9 mouse cellular contexts compared by ENCODE assay signal in genomic region chr14:54592319-54592934, GRCm38 (mm10). TPM values are rescaled to one million over a fixed set of nuclear protein-coding genes. Genes with fewer than 3 reads are reported as not detected.
DNase-seq lines count a peak whose midpoint lies in the region; ATAC-seq and TF ChIP-seq lines count a peak whose summit lies in the region.
"Had no signal": no experiment of that assay in that cellular context is flagged by ENCODE, and none has a peak within 500 bp of the region (broad histone marks: within the 10 kb centered on the region; RNA-seq: fewer than 3 reads in every experiment).

No protein-coding gene starts in this region.

- peaks cover 6% of the 10 kb centered on the region for H3K4me1 ChIP-seq in ES-Bruce4 (ENCODE audit: control insufficient read depth, insufficient read depth, low read length)
- peaks cover 32% of the 10 kb centered on the region for H3K4me1 ChIP-seq in heart, embryonic 16.5 days (ENCODE audit: control insufficient read depth, insufficient read depth, low read length)
- H3K4me1 ChIP-seq: embryonic facial prominence, embryonic 15.5 days had no signal

- intact Hi-C loops in left cerebral cortex, postnatal 36 days (cut with DNase I) = no loop called here
- intact Hi-C loops in gastrocnemius, postnatal 36 days (cut with DNase I) = no loop called here

- peak overlapping the region; percentile 27; the same call in 1 of the 2 replicates for H3K4me2 ChIP-seq in heart, embryonic 16.5 days (ENCODE audit: low read depth, low read length)
- H3K4me2 ChIP-seq: embryonic facial prominence, embryonic 15.5 days had no signal

- TF ChIP-seq EP300 in ES-Bruce4 (IDR thresholded peaks at IDR 0.05; ENCODE audit: insufficient read depth, low read depth, low read length) = no peak

- ATAC-seq in heart, embryonic 16.5 days (replicated peaks; ENCODE audit: extremely low read depth, insufficient read depth, low FRiP score) = peak; percentile 87

- H3K9ac ChIP-seq in ES-Bruce4 (ENCODE audit: low read depth, poor library complexity, severe bottlenecking) = no peak overlapping the region
- peak overlapping the region; percentile 64 for H3K9ac ChIP-seq in heart, embryonic 16.5 days (ENCODE audit: low read length)
- H3K9ac ChIP-seq: embryonic facial prominence, embryonic 15.5 days had no signal

- H3K27ac ChIP-seq in ES-Bruce4 (ENCODE audit: insufficient read depth, low read length) = 0 out of 2 replicates have a peak overlapping the region, but pooled peaks have one; percentile 17
- H3K27ac ChIP-seq in heart, embryonic 16.5 days (ENCODE audit: low read length) = peak overlapping the region; percentile 92
- H3K27ac ChIP-seq: embryonic facial prominence, embryonic 15.5 days had no signal

- no peak overlapping the region for H3K4me3 ChIP-seq in ES-Bruce4 (ENCODE audit: low read depth, low read length)
- no peak overlapping the region for H3K4me3 ChIP-seq in heart, embryonic 16.5 days (ENCODE audit: low read length)
- H3K4me3 ChIP-seq: embryonic facial prominence, embryonic 15.5 days had no signal

- H3K27me3 ChIP-seq in ES-Bruce4 (ENCODE audit: control insufficient read depth, insufficient read depth, low read length, poor library complexity, severe bottlenecking) = no peaks in the 10 kb centered on the region
- H3K27me3 ChIP-seq in heart, embryonic 16.5 days (ENCODE audit: control insufficient read depth, insufficient read depth, low read length) = no peaks in the 10 kb centered on the region
- H3K27me3 ChIP-seq: embryonic facial prominence, embryonic 15.5 days had no signal

- H3K9me3 ChIP-seq in ES-Bruce4 (replicated peaks; ENCODE audit: control insufficient read depth, insufficient read depth, low read length, poor library complexity, severe bottlenecking) = no peaks in the 10 kb centered on the region
- no peaks in the 10 kb centered on the region for H3K9me3 ChIP-seq in heart, embryonic 16.5 days (replicated peaks; ENCODE audit: control insufficient read depth, low read length)
- H3K9me3 ChIP-seq: embryonic facial prominence, embryonic 15.5 days had no signal

- 30% methylated on average over 10 of the region's 10 CpGs for WGBS in heart, embryonic 16.5 days

- no peak for TF ChIP-seq POLR2A in ES-Bruce4 (IDR thresholded peaks at IDR 0.05; ENCODE audit: insufficient read depth, low read length)

- H3K36me3 ChIP-seq in ES-Bruce4 (ENCODE audit: control insufficient read depth, insufficient read depth, low read length, poor library complexity, severe bottlenecking) = no peaks in the 10 kb centered on the region
- H3K36me3 ChIP-seq in heart, embryonic 16.5 days (ENCODE audit: control insufficient read depth, insufficient read depth) = 0 out of 2 replicates have a peak, but pooled peaks cover 3% of the 10 kb centered on the region

- DNase-seq in embryo, embryonic 10.5 days (ENCODE audit: low spot score) = peak; percentile 19
- DNase-seq in embryo, embryonic 10 days (ENCODE audit: low spot score) = no peak
- peak; percentile 57 to 64 for DNase-seq in left cerebral cortex, postnatal 36 days (ENCODE audit: low spot score in 2 of 2)
- peak; percentile 39 for DNase-seq in ovary, postnatal 14 days (ENCODE audit: low spot score)
- no peak for DNase-seq in c-Kit-positive CD71-positive TER-119-positive erythroid progenitor cells, embryonic 14.5 days (ENCODE audit: low spot score)
- DNase-seq in gastrocnemius, postnatal 36 days = no peak

- no peak for TF ChIP-seq CTCF in ES-Bruce4 (IDR thresholded peaks at IDR 0.05; ENCODE audit: low read depth, low read length)

RNA-seq across cellular contexts. Expression of gene 4931414P19Rik, which starts 13.4 kb away (rescaled TPM):
- 8.4 and 9.2 TPM in 2 replicates for polyA plus RNA-seq in ES-Bruce4 (2011; ENCODE audit: insufficient read depth, insufficient read length, low read depth, missing spikeins)
- polyA plus RNA-seq in heart, embryonic 16.5 days (2015; fragmentation: Nextera tagmentation; extraction: Ambion mirVana) = 6.7 and 7.8 TPM in 2 replicates
- total RNA-seq in left cerebral cortex, postnatal 36 days (2021) = 1 to 10 TPM; 6.6 to 8.4 TPM
- total RNA-seq in gastrocnemius, postnatal 36 days (2021) = 1 to 10 TPM; 1.5 to 3.3 TPM

RNA-seq across cellular contexts. Expression of gene Ajuba, which starts 15.1 kb away (rescaled TPM):
- 112 TPM in 2 replicates for polyA plus RNA-seq in ES-Bruce4 (2011; ENCODE audit: insufficient read depth, insufficient read length, low read depth, missing spikeins)
- 24.9 and 25.5 TPM in 2 replicates for polyA plus RNA-seq in heart, embryonic 16.5 days (2015; fragmentation: Nextera tagmentation; extraction: Ambion mirVana)
- total RNA-seq in left cerebral cortex, postnatal 36 days (2021) = 1 to 10 TPM; 1.5 to 2.0 TPM
- 1 to 10 TPM; 1.8 to 2.1 TPM for total RNA-seq in gastrocnemius, postnatal 36 days (2021)

RNA-seq across cellular contexts. Expression of gene Psmb5, which starts 25.4 kb away (rescaled TPM):
- polyA plus RNA-seq in ES-Bruce4 (2011; ENCODE audit: insufficient read depth, insufficient read length, low read depth, missing spikeins) = 206 and 225 TPM in 2 replicates
- polyA plus RNA-seq in heart, embryonic 16.5 days (2015; fragmentation: Nextera tagmentation; extraction: Ambion mirVana) = 358 and 367 TPM in 2 replicates
- 100 to 1,000 TPM; 164 to 176 TPM for total RNA-seq in left cerebral cortex, postnatal 36 days (2021)
- total RNA-seq in gastrocnemius, postnatal 36 days (2021) = 100 to 1,000 TPM; 167 to 169 TPM

RNA-seq across cellular contexts. Expression of gene Psmb11, which starts 28.8 kb away (rescaled TPM):
- polyA plus RNA-seq in ES-Bruce4 (2011; ENCODE audit: insufficient read depth, insufficient read length, low read depth, missing spikeins) = 0.21 and 0.64 TPM in 2 replicates
- polyA plus RNA-seq in heart, embryonic 16.5 days (2015; fragmentation: Nextera tagmentation; extraction: Ambion mirVana) = 9.5 and 22.3 TPM in 2 replicates
- total RNA-seq in left cerebral cortex, postnatal 36 days (2021) = under 1 TPM; 0.27 to 0.30 TPM
- total RNA-seq in gastrocnemius, postnatal 36 days (2021) = under 1 TPM in 1 of 2 experiments, not detected in 1; 0.26 TPM
- polyA plus RNA-seq: embryonic facial prominence, embryonic 15.5 days had no signal

RNA-seq across cellular contexts. Expression of gene Haus4, which starts 38.0 kb away (rescaled TPM):
- 68.6 and 72.3 TPM in 2 replicates for polyA plus RNA-seq in ES-Bruce4 (2011; ENCODE audit: insufficient read depth, insufficient read length, low read depth, missing spikeins)
- 39.7 and 47.0 TPM in 2 replicates for polyA plus RNA-seq in heart, embryonic 16.5 days (2015; fragmentation: Nextera tagmentation; extraction: Ambion mirVana)
- total RNA-seq in left cerebral cortex, postnatal 36 days (2021) = 1 to 10 TPM; 1.6 to 4.7 TPM
- 1 to 10 TPM; 3.1 to 3.8 TPM for total RNA-seq in gastrocnemius, postnatal 36 days (2021)

Comparison
In these comparisons a context has a peak if more than half of its experiments do, and no peak if none do; other contexts are left out.
1. DNase-seq: peak in embryo, embryonic 10.5 days (single experiment), left cerebral cortex, postnatal 36 days (2 of 2) and ovary, postnatal 14 days (single experiment); none in embryo, embryonic 10 days (single experiment), c-Kit-positive CD71-positive TER-119-positive erythroid progenitor cells, embryonic 14.5 days (single experiment) and gastrocnemius, postnatal 36 days (0 of 2).